Mouse (Mus musculus): Measurements from ENCODE around the gene Dcaf7. TPM values are rescaled to one million over a fixed set of nuclear protein-coding genes. Genes with fewer than 3 reads are reported as not detected.

Dcaf7 gene
- polyA plus RNA-seq, 1 experiment from 2014 or later, result 56.0 TPM

- Histone ChIP-seq H3K27ac (replicated peaks; ENCODE audit: low read depth, low read length) (no peak overlapping the region), H3K27me3 (replicated peaks; ENCODE audit: control insufficient read depth, insufficient read depth, low read length) (no peaks in the 10 kb centered on the region), H3K9ac (ENCODE audit: low read depth, low read length) (no peak overlapping the region), H3K4me3 (ENCODE audit: low read depth, low read length) (no peak overlapping the region), H3K4me2 (ENCODE audit: low read depth, low read length) (no peak overlapping the region), H3K36me3 (ENCODE audit: control insufficient read depth, insufficient read depth, low read length) (peaks cover 97% of the 10 kb centered on the region), H3K9me3 (ENCODE audit: control insufficient read depth, low read length) (no peaks in the 10 kb centered on the region), H3K4me1 (ENCODE audit: control insufficient read depth, insufficient read depth, low read length) (no peaks in the 10 kb centered on the region)
- DNase-seq (ENCODE audit: low spot score) (no peak), ATAC-seq (ENCODE audit: low read depth) (no peak)
- 88% methylated on average over 2 of the region's 2 CpGs for WGBS
Observed at GRCm38 (mm10) chr11:106053921-106054320, 17.2 kb downstream of the Dcaf7 start.

DNA sequence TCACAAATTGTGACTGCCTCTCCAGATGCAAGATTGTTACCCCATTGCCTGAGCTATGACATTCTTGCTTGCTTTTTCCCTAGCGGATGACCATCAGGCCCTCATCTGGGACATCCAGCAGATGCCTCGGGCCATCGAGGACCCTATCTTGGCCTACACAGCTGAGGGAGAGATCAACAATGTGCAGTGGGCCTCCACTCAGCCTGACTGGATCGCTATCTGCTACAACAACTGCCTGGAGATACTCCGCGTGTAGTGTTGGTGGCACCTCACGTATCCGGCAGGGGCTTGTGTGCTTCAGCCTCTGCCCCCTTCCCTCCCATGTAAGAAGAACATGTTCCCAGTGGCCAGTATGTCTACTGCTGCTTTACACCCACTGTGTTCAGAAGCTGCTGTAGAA lies 17.9 kb downstream of the Dcaf7 start:
- no peak for DNase-seq (ENCODE audit: low spot score)
- Histone ChIP-seq H3K9ac (ENCODE audit: low read depth, low read length) (no peak overlapping the region), H3K36me3 (ENCODE audit: control insufficient read depth, insufficient read depth, low read length) (peaks cover 98% of the 10 kb centered on the region), H3K4me1 (ENCODE audit: control insufficient read depth, insufficient read depth, low read length) (no peaks in the 10 kb centered on the region), H3K9me3 (ENCODE audit: control insufficient read depth, low read length) (no peaks in the 10 kb centered on the region), H3K4me2 (ENCODE audit: low read depth, low read length) (no peak overlapping the region), H3K27me3 (replicated peaks; ENCODE audit: control insufficient read depth, insufficient read depth, low read length) (no peaks in the 10 kb centered on the region), H3K27ac (replicated peaks; ENCODE audit: low read depth, low read length) (no peak overlapping the region), H3K4me3 (ENCODE audit: low read depth, low read length) (no peak overlapping the region)
- WGBS, result 94% methylated on average over 8 of the region's 8 CpGs
- ATAC-seq (ENCODE audit: low read depth), result no peak

DNA sequence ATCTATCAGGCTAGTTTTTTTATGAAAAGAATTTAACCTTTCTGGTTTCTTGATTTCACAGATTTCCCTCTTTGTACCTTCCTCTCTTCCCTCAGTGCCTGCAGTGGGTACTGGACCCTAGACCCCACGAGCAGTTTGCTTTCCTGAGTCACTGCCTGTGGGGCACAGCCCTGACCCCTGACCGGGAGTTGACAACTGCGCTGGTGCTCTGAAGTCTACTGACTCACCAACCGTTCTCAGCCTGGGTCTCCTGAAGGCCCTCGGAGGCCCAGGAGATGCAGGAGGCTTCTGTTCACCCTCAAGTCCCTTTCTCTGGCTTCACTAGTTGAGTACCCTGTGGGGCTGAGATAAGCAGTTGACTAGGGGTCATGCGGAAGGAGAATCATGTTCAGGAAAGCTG lies 18.7 kb downstream of the Dcaf7 start:
- H3K4me3 ChIP-seq (ENCODE audit: low read depth, low read length), result no peak overlapping the region
- ATAC-seq (ENCODE audit: low read depth) (no peak), DNase-seq (ENCODE audit: low spot score) (no peak)
- H3K36me3 ChIP-seq (ENCODE audit: control insufficient read depth, insufficient read depth, low read length), result peaks cover 98% of the 10 kb centered on the region
- no peak overlapping the region for H3K4me2 ChIP-seq (ENCODE audit: low read depth, low read length)
- no peak overlapping the region for H3K27ac ChIP-seq (replicated peaks; ENCODE audit: low read depth, low read length)
- WGBS, result 89% methylated on average over 6 of the region's 6 CpGs
- no peaks in the 10 kb centered on the region for H3K27me3 ChIP-seq (replicated peaks; ENCODE audit: control insufficient read depth, insufficient read depth, low read length)
- H3K4me1 ChIP-seq (ENCODE audit: control insufficient read depth, insufficient read depth, low read length), result no peaks in the 10 kb centered on the region
- H3K9ac ChIP-seq (ENCODE audit: low read depth, low read length), result no peak overlapping the region
- H3K9me3 ChIP-seq (ENCODE audit: control insufficient read depth, low read length), result no peaks in the 10 kb centered on the region

- H3K27ac ChIP-seq (replicated peaks; ENCODE audit: low read depth, low read length), result no peak overlapping the region
Observed at GRCm38 (mm10) chr11:106056819-106057491, 20.3 kb downstream of the Dcaf7 start.

DNA sequence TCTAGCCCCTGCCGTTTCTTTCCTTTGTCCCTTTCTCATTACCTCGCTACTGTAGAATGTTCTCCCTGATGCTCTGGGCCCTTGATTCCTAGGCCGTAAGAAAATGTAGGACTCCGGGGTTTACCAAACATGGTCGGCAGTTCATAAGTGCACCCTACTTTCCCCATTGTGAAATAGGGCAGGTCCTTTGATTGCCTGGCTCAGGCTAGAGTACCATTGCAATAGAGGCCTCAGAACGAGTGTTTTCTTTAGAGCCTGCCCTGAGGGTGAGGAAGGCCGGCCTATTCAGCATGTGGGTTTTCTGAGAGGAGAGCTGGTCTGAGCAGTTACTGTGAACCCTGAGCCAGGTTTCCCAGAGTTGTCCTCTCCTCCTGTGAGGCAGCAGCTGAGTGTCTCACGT lies 21.3 kb downstream of the Dcaf7 start:
- no peaks in the 10 kb centered on the region for H3K9me3 ChIP-seq (ENCODE audit: control insufficient read depth, low read length)
- no peak overlapping the region for H3K9ac ChIP-seq (ENCODE audit: low read depth, low read length)
- ATAC-seq (ENCODE audit: low read depth) (no peak), DNase-seq (ENCODE audit: low spot score) (no peak)
- H3K4me1 ChIP-seq (ENCODE audit: control insufficient read depth, insufficient read depth, low read length), result no peaks in the 10 kb centered on the region
- H3K27me3 ChIP-seq (replicated peaks; ENCODE audit: control insufficient read depth, insufficient read depth, low read length), result no peaks in the 10 kb centered on the region
- no peak overlapping the region for H3K27ac ChIP-seq (replicated peaks; ENCODE audit: low read depth, low read length)
- H3K36me3 ChIP-seq (ENCODE audit: control insufficient read depth, insufficient read depth, low read length), result peaks cover 73% of the 10 kb centered on the region
- H3K4me3 ChIP-seq (ENCODE audit: low read depth, low read length), result no peak overlapping the region
- H3K4me2 ChIP-seq (ENCODE audit: low read depth, low read length), result no peak overlapping the region
- 75% methylated on average over 8 of the region's 8 CpGs for WGBS

More at GRCm38 (mm10) chr11:106056819-106057491, 20.3 kb downstream of the Dcaf7 start:
- peaks cover 83% of the 10 kb centered on the region for H3K36me3 ChIP-seq (ENCODE audit: control insufficient read depth, insufficient read depth, low read length)
- H3K27me3 ChIP-seq (replicated peaks; ENCODE audit: control insufficient read depth, insufficient read depth, low read length), result no peaks in the 10 kb centered on the region
- H3K9ac ChIP-seq (ENCODE audit: low read depth, low read length), result no peak overlapping the region
- no peak overlapping the region for H3K4me3 ChIP-seq (ENCODE audit: low read depth, low read length)
- H3K4me2 ChIP-seq (ENCODE audit: low read depth, low read length), result no peak overlapping the region
- DNase-seq (ENCODE audit: low spot score) (no peak), ATAC-seq (ENCODE audit: low read depth) (no peak)
- H3K4me1 ChIP-seq (ENCODE audit: control insufficient read depth, insufficient read depth, low read length), result no peaks in the 10 kb centered on the region
- 93% methylated on average over 8 of the region's 8 CpGs for WGBS
- H3K9me3 ChIP-seq (ENCODE audit: control insufficient read depth, low read length), result no peaks in the 10 kb centered on the region

- H3K4me2 ChIP-seq (ENCODE audit: low read depth, low read length), result no peak overlapping the region
- H3K36me3 ChIP-seq (ENCODE audit: control insufficient read depth, insufficient read depth, low read length), result peaks cover 48% of the 10 kb centered on the region
- no peak overlapping the region for H3K27ac ChIP-seq (replicated peaks; ENCODE audit: low read depth, low read length)
- no peak overlapping the region for H3K4me3 ChIP-seq (ENCODE audit: low read depth, low read length)
- 84% methylated on average over 1 of the region's 1 CpGs for WGBS
- H3K4me1 ChIP-seq (ENCODE audit: control insufficient read depth, insufficient read depth, low read length), result no peaks in the 10 kb centered on the region
- DNase-seq (ENCODE audit: low spot score) (no peak), ATAC-seq (ENCODE audit: low read depth) (no peak)
- no peak overlapping the region for H3K9ac ChIP-seq (ENCODE audit: low read depth, low read length)
- H3K27me3 ChIP-seq (replicated peaks; ENCODE audit: control insufficient read depth, insufficient read depth, low read length), result no peaks in the 10 kb centered on the region
- H3K9me3 ChIP-seq (ENCODE audit: control insufficient read depth, low read length), result no peaks in the 10 kb centered on the region
Observed at GRCm38 (mm10) chr11:106060549-106060948, 23.9 kb downstream of the Dcaf7 start.

DNA sequence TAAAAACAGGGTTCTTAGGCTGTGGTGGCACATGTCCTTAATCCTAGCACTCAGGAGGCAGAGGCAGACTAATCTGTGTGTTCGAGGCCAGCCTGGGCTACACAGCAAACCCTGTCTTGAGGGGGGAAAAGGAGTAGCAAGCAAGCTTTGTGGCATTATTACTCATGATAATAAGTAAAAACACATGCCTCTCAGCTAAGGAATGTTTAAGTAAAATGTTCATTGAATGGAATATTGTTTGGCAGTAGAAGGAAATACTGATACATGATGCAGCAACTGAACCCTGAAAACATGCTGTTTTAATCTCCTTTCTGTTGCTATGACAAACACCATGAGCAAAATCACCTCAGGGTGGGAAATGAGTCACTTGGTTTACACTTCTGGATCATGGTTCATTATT lies 24.6 kb downstream of the Dcaf7 start:
- ATAC-seq (ENCODE audit: low read depth) (no peak), DNase-seq (ENCODE audit: low spot score) (peak; percentile 41)
- Histone ChIP-seq H3K27ac (replicated peaks; ENCODE audit: low read depth, low read length) (no peak overlapping the region), H3K9ac (ENCODE audit: low read depth, low read length) (no peak overlapping the region), H3K4me1 (ENCODE audit: control insufficient read depth, insufficient read depth, low read length) (no peaks in the 10 kb centered on the region), H3K36me3 (ENCODE audit: control insufficient read depth, insufficient read depth, low read length) (peaks cover 40% of the 10 kb centered on the region), H3K27me3 (replicated peaks; ENCODE audit: control insufficient read depth, insufficient read depth, low read length) (no peaks in the 10 kb centered on the region), H3K4me2 (ENCODE audit: low read depth, low read length) (no peak overlapping the region), H3K9me3 (ENCODE audit: control insufficient read depth, low read length) (no peaks in the 10 kb centered on the region), H3K4me3 (ENCODE audit: low read depth, low read length) (no peak overlapping the region)
- WGBS, result 74% methylated on average over 1 of the region's 1 CpGs

GRCm38 (mm10) chr11:106063756-106064155 lies 27.1 kb downstream of the Dcaf7 start:
- WGBS, result 85% methylated on average over 5 of the region's 5 CpGs
- Histone ChIP-seq H3K9ac (ENCODE audit: low read depth, low read length) (no peak overlapping the region), H3K27ac (replicated peaks; ENCODE audit: low read depth, low read length) (no peak overlapping the region), H3K4me1 (ENCODE audit: control insufficient read depth, insufficient read depth, low read length) (0 out of 2 replicates have a peak, but pooled peaks cover 8% of the 10 kb centered on the region), H3K36me3 (ENCODE audit: control insufficient read depth, insufficient read depth, low read length) (peaks cover 16% of the 10 kb centered on the region), H3K4me3 (ENCODE audit: low read depth, low read length) (no peak overlapping the region), H3K9me3 (ENCODE audit: control insufficient read depth, low read length) (no peaks in the 10 kb centered on the region), H3K27me3 (replicated peaks; ENCODE audit: control insufficient read depth, insufficient read depth, low read length) (no peaks in the 10 kb centered on the region), H3K4me2 (ENCODE audit: low read depth, low read length) (no peak overlapping the region)
- DNase-seq (ENCODE audit: low spot score) (no peak), ATAC-seq (ENCODE audit: low read depth) (no peak)

All from embryonic facial prominence, embryonic 14.5 days (tissue).